Mouse (Mus musculus) 3134 (cell line): Measurements from ENCODE around the gene Sdhaf4.

Experiments
- DNase-seq: peaks from one replicate; pipeline ENCODE4 v3.0.0-alpha.2; 2011; ENCODE audit warnings: low spot score; ENCODE audit not compliant: insufficient read length; ENCODE audit errors: extremely low read depth

The Sdhaf4 gene

GRCm38 (mm10) chr1:23958101-23958500 lies 47.4 kb downstream of the Sdhaf4 start:
- DNase-seq: no peak

- no peak for DNase-seq
Measured at GRCm38 (mm10) chr1:23955539-23955938, 49.9 kb downstream of the Sdhaf4 start.

GRCm38 (mm10) chr1:23953921-23954320 lies 51.5 kb downstream of the Sdhaf4 start:
- no peak for DNase-seq

- no peak for DNase-seq
Measured at GRCm38 (mm10) chr1:23948778-23949699, 56.4 kb downstream of the Sdhaf4 start.

- no peak for DNase-seq
Measured at GRCm38 (mm10) chr1:23948290-23948689, 57.2 kb downstream of the Sdhaf4 start.
